Mouse (Mus musculus) thymus, postnatal 0 days (tissue): ENCODE measurements around the gene B4galt7. TPM values are rescaled to one million over a fixed set of nuclear protein-coding genes. Genes with fewer than 3 reads are reported as not detected.
"Not testable (repeated sequence)": the region's sequence is repeated elsewhere in the genome, so short reads cannot be mapped to it uniquely, and the experiment has no call there.

ENCODE experiments used
- DNase-seq: peaks from one replicate; pipeline ENCODE4 v3.0.0-alpha.2; 2015; ENCODE audit warnings: low spot score
- polyA plus RNA-seq: library from polyadenylated mRNA; unstranded; fragments of >200 nt; fragmentation: Nextera tagmentation; extraction: Ambion mirVana; gene quantifications from 2 replicates; pipeline ENCODE4 v1.2.1, GENCODE M21; 2015

B4galt7 gene
- polyA plus RNA-seq, 1 experiment from 2014 or later, result 24.1 TPM

- no peak for DNase-seq
Measured at GRCm38 (mm10) chr13:55595375-55595774, 4.3 kb upstream of the B4galt7 start.

DNA sequence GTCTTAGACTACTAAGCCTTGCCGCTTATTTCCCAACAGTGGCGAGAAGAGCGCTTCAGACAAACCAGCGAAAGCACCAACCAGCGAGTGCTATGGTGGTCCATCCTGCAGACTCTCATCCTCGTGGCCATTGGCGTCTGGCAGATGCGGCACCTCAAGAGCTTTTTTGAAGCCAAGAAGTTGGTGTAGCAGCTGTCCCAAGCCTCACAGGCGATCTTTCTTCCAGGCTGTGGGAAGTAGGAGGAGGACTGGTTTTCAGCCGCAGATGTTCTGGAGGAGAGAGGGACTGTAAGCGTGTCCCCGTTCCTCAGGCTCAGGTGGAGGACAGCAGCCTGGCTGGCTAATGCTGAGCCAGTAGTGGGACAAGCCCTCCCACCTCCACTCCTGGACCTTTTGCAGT is 2.9 kb upstream of the B4galt7 start:
- no peak for DNase-seq

DNA sequence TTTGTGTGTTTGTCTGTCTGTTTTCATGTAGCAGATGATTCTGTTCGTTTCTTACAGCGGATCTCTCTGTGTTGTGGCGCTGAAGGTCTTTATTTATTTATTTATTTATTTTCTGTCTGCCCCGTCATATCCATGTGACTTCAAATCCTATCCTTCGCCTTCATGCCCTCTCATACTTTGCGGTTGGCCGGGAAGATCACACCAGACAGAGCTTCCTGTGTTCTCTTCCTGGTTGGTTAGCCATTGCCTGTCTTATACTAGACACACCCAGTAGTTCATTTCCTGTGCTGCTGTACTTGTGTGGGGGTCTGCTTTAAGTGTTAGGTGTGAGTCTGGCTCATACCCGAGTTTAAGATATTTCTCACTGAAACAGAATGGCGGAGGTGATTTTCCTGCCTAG is 961 bp downstream of the B4galt7 start:
- DNase-seq, result peak; percentile 71

- peak; percentile 80 for DNase-seq
Measured at GRCm38 (mm10) chr13:55601611-55602010, 1.9 kb downstream of the B4galt7 start.

- no peak for DNase-seq
Measured at GRCm38 (mm10) chr13:55604606-55605005, 4.9 kb downstream of the B4galt7 start.

DNA sequence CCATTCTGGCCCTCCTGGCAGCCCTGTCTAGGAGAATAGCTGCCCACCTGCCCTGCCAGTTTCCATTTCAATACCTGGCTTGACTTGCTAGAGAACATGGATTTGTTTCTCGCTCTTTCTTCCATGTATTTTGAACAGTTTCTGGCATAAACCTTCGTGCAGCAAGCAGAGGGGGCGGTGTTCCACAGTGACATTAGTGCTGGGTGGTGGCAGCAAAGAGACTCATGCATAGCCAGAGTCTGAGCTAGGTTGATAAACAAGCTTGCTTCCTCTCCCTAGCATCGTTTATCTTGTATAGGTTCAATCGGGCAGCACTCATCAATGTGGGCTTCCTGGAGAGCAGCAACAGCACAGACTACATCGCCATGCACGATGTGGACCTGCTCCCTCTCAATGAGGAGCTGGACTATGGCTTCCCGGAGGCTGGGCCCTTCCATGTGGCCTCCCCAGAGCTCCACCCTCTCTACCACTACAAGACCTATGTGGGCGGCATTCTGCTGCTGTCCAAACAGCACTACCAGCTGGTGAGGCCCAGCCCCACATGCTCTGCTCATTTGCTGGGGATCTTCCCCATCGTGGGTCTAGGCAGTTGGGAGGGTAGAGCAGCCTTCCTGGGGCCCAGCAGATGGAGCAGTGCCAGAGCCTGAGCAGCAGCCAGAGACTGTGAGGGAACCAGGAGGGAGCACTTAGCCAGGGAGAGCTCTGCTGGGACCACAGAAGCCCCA is 7.4 kb downstream of the B4galt7 start:
- DNase-seq, result no peak

DNA sequence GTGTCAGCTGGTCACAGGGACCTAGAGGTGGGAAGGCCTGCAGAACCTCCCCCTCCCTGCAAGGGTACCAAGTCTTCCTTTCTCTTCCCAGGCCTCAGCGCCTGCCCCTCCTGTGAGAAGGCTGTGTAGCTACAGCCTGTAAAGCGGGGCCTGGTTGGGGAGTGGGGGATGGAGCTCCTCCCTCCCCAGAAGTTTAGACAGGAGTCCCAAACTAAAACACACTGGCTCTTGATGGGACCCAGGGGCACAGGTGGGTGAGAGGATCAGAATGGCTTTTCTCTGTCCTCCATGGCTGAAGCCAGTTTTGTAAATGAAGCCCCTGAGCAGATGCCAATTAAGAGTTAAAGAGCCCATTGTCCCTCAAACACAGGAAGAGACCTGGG is 7.9 kb downstream of the B4galt7 start:
- DNase-seq, result no peak

- DNase-seq, result no peak
Measured at GRCm38 (mm10) chr13:55611996-55612395, 12.3 kb downstream of the B4galt7 start.

DNA sequence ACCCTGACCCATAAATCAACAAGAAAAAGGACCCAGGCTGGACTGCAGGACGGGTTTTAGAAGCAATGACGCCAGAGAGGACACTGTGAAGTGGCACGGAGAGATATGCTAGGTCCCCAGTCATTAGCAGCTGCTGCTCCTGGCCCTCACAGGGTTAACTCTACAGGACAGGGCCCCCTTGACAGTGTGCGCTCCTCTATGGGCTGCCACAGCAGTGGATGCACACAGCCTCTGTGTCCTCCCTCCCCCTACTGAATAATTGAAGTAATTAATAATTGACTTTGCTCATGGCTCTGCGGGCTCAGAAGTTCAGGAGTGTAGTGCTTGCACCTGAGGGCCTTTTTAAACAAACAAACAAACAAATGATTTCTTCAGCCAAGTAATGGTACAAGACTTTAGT is 13.8 kb downstream of the B4galt7 start:
- DNase-seq, result no peak

DNA sequence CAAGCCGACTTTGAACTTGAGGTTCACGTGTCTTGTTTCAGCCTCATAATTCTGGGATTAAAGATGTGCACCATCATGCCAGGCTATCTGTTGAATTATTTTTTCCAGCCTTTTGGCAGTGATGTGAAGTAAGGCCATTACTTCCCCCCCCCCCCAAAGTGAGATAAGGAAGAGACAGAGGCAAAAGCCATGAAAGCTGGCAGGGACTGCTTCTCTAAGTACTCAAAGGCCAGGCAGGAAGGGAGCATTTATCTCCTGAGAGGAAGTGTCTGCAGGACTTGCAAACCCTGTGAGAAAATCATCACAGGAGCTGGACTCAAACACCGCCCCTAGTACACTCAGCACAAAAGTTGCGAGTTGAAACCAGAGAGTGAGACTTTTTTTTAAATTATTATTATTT is 19.6 kb downstream of the B4galt7 start:
- DNase-seq, result no peak

- DNase-seq, result no peak
Measured at GRCm38 (mm10) chr13:55620275-55620674, 20.6 kb downstream of the B4galt7 start.

DNA sequence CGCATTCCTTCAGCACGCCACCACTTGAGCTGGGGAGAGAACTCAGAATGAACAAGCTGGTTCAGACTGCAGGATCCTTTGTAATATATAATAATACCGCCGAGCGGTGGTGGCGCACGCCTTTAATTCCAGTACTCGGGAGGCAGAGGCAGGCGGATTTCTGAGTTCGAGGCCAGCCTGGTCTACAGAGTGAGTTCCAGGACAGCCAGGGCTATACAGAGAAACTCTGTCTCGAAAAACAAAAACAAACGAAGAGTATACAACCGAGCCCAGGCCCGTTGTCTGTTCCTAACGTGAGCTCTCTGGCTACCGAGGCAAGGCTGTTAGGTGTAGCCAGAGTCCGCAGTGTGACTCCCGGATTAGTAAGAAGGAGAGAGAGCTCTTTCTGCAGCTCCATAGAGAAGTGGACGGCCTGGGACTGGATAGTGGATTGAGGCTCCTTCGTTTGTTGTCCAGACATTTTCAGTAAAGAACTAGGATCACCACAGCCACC is 22.5 kb downstream of the B4galt7 start:
- DNase-seq, result not testable (repeated sequence)

DNA sequence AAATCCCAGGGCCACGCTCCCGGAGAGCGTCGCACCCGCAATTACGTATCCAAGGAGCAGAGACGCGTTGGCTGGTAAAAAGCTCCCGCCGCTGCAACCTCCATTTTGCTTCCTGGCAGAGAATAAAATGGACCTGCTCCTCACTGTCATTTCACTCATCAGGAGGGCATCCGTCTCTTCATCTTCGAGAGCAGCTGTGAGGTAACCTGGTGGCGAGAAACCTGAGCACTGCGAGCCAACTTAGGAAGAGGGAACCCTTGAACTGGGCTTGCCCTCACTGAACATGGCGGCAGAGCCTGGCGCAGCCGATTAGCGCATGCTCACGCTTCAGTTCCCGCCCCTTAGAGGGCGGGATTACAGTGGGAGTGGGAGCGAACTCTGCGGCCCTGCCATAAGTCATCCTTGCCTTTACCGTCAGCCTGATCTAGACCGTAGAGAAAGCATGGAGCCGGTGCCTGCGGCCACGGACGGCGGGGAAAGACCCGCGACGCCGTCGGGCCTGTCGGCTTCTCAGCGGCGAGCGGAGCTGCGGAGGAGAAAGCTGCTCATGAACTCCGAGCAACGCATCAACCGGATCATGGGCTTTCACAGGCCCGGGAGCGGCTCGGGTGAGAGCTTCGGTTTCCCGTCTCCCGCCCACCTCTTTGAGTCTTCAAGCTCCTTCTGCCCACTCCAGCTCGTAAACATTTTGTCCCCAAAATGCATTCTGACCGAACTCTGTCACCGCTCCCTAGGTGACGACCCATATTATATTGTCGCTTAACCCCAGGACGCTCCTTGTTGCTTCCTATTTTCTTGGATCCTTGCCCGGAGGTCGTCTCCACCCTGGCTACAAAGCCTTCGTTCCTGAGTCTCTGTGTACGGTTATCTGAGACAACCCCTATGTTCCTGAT is 23.2 kb downstream of the B4galt7 start, which contains the start of gene Caml:
TSS of gene Caml (plus strand) at position 357 of the 893 bp plus-strand sequence.
- DNase-seq, result peak; percentile 94

GRCm38 (mm10) chr13:55634639-55635127 is 35.0 kb downstream of the B4galt7 start, which contains the start of gene Ddx46:
Ddx46 (plus strand) TSS chr13:55635027.
- peak; percentile 91 for DNase-seq

DNA sequence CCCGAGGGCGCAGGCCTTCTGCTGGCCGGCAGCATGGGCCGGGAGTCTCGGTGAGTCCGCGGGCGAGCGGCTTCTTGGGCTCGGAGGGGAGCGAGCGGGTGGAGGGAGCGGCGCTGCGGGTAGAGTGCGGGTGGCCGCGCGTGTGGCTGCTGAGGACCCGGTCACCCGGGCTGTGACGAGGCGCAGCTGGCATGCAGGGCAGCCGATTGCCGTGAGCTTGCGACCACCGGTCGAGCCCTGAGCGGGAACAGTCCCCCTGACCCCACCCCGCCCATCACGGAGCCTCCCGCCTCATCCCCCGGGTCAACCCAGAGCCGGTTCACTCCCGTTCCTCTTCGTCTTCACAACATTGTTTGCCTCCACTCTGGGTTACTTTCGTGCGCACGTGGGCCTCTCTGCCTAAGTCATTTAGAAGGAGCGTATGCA is 35.5 kb downstream of the B4galt7 start:
- no peak for DNase-seq

DNA sequence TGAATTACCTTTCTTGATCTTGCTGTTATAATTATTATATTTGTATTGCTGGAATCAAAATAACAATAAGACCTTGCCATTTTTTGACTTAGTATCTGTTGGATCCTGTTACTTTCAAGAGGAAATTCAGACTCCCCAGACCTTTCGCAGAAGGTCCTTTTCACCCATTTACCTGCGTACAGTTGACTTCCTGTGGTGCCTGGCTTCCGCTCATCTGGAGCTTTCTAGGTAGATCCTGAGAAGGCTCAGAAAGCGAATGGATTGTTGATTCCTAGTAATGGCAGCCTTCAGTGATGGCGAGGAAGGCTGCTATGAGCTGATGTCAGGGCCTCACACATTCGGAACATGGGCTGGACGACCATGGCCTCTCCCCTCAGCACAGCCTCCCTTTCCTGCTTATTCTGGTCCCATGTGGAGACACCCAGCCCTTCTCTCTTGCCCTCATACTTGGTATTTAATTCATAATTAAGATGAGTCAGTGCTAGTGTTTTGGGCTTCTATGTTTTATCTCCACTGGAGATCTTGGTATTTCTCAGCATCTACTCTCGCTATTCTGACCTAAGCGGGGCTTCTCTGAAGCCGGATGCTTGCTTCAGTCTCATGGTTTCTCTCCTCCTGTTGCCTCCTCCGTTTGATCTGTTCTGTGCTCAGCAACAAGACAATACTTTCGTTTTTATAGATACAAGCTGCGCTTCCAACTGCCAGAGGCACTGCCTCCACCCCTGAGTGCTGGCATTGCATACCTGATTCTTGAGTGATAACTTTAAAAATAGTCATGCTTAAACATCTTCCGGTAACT is 36.7 kb downstream of the B4galt7 start:
- no peak for DNase-seq

DNA sequence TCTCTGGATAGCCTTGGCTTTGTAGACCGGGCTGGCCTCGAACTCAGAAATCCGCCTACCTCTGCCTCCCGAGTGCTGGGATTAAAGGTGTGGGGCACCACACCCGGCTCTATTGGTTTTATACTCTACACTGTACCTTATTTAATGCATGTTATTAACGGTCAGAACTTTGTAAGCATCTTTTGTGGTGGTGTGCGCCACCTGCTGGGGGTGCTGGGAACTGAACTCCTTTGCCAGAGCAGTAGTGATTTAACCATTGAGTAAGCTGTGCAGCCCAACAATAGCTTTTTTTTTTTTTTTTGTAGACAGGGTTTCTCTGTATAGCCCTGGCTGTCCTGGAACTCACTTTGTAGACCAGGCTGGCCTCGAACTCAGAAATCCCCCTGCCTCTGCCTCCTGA is 40.8 kb downstream of the B4galt7 start:
- peak; percentile 68 for DNase-seq

GRCm38 (mm10) chr13:55644525-55644924 is 44.8 kb downstream of the B4galt7 start:
- peak; percentile 62 for DNase-seq

GRCm38 (mm10) chr13:55650098-55650497 is 50.4 kb downstream of the B4galt7 start:
- DNase-seq, result no peak

DNA sequence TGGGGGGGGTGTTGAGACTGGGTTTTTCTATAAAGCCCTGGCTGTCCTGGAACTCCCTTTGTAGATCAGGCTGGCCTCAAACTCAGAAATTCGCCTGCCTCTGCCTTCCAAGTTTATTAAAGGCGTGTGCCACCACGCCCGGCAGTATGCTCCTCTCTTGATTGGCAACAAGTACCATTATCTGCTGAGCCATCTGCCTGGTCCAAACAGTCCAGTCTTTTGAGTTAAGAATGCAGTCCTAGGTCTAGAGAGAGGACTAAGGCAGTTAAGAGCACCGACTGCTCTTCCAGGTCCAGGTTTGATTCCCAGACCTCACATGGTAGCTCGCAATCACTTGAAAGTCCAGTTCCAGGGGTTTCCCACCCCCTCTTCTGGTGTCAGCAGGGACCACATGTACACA is 51.3 kb downstream of the B4galt7 start:
- no peak for DNase-seq
